Comparison of ENCODE assay signal across 20 mouse cellular contexts in genomic region chr11:59635251-59635795, GRCm38 (mm10). TPM values are rescaled to one million over a fixed set of nuclear protein-coding genes. Genes with fewer than 3 reads are reported as not detected.
A peak's percentile ranks its signal among the peaks of the same experiment; 100 is the strongest.
DNase-seq lines count a peak whose midpoint lies in the region; ATAC-seq and TF ChIP-seq lines count a peak whose summit lies in the region.
"Had no signal": no experiment of that assay in that cellular context is flagged by ENCODE, and none has a peak within 500 bp of the region (broad histone marks: within the 10 kb centered on the region; RNA-seq: fewer than 3 reads in every experiment).

No protein-coding gene starts in this region.

- H3K9me3 ChIP-seq in lung, embryonic 15.5 days = no peaks in the 10 kb centered on the region
- no peaks in the 10 kb centered on the region for H3K9me3 ChIP-seq in limb, embryonic 15.5 days

- no peak overlapping the region for H3K4me2 ChIP-seq in lung, embryonic 15.5 days
- no peak overlapping the region for H3K4me2 ChIP-seq in limb, embryonic 15.5 days

- TF ChIP-seq CTCF in gastrocnemius, adult 2 months (IDR thresholded peaks at IDR 0.05) = no peak

- intact Hi-C loops in gastrocnemius, adult 2 months (cut with DNase I) = no loop called here

- H3K27ac ChIP-seq in gastrocnemius, adult 2 months = peak overlapping the region; percentile 28; the same call in 1 of the 2 replicates
- H3K27ac ChIP-seq in lung, embryonic 15.5 days = peak overlapping the region; percentile 30; the same call in 1 of the 2 replicates
- H3K27ac ChIP-seq in limb, embryonic 15.5 days = peak overlapping the region; percentile 67; the same call in 1 of the 2 replicates
- H3K27ac ChIP-seq: kidney, postnatal 0 days; liver, embryonic 14.5 days had no signal

- H3K4me3 ChIP-seq in gastrocnemius, adult 2 months = no peak overlapping the region
- no peak overlapping the region for H3K4me3 ChIP-seq in lung, embryonic 15.5 days
- H3K4me3 ChIP-seq in limb, embryonic 15.5 days = no peak overlapping the region

- H3K9ac ChIP-seq in lung, embryonic 15.5 days = no peak overlapping the region
- no peak overlapping the region for H3K9ac ChIP-seq in limb, embryonic 15.5 days
- H3K9ac ChIP-seq: liver, embryonic 14.5 days had no signal

- 45% methylated on average over 9 of the region's 9 CpGs for WGBS in lung, embryonic 15.5 days
- WGBS in limb, embryonic 15.5 days = 44% methylated on average over 9 of the region's 9 CpGs

- no peak for DNase-seq in gastrocnemius, adult 2 months
- no peak for DNase-seq in gastrocnemius, postnatal 10 days
- DNase-seq in lung, postnatal 14 days = no peak
- DNase-seq in urinary bladder, postnatal 36 days (ENCODE audit: low spot score in 2 of 2) = peak; percentile 44 to 51
- no peak for DNase-seq in left cerebral cortex, adult 11 months (ENCODE audit: low spot score)
- DNase-seq in layer of hippocampus, adult 9-11 months = no peak

- H3K36me3 ChIP-seq in lung, embryonic 15.5 days = no peaks in the 10 kb centered on the region
- no peaks in the 10 kb centered on the region for H3K36me3 ChIP-seq in limb, embryonic 15.5 days

- ATAC-seq in lung, embryonic 15.5 days (ENCODE audit: borderline replicate concordance, extremely low read depth, low FRiP score, low TSS enrichment) = no peak
- peak; percentile 52; the same call in 1 of the 2 replicates for ATAC-seq in limb, embryonic 15.5 days (ENCODE audit: insufficient number of reproducible peaks, low FRiP score, low TSS enrichment, low read depth)
- ATAC-seq: forebrain, embryonic 16.5 days had no signal

- no peaks in the 10 kb centered on the region for H3K27me3 ChIP-seq in lung, embryonic 15.5 days
- no peaks in the 10 kb centered on the region for H3K27me3 ChIP-seq in limb, embryonic 15.5 days

- peaks cover 58% of the 10 kb centered on the region for H3K4me1 ChIP-seq in lung, embryonic 15.5 days
- peaks cover 21% of the 10 kb centered on the region for H3K4me1 ChIP-seq in limb, embryonic 15.5 days

RNA-seq across cellular contexts. Expression of gene Mprip, which starts 25.8 kb away (rescaled TPM):
- 10 to 100 TPM; 75.6 to 87.2 TPM for total RNA-seq in gastrocnemius, adult 2 months (2021)
- 100 to 1,000 TPM; 139 to 166 TPM for total RNA-seq in gastrocnemius, postnatal 10 days (2021)
- 109 and 111 TPM in 2 replicates for polyA plus RNA-seq in lung, embryonic 15.5 days (2015; fragmentation: Nextera tagmentation; extraction: Ambion mirVana)
- 55.4 and 56.7 TPM in 2 replicates for polyA plus RNA-seq in limb, embryonic 15.5 days (2015; fragmentation: Nextera tagmentation; extraction: Ambion mirVana)

RNA-seq across cellular contexts. Expression of gene Olfr223, which starts 42.2 kb away (rescaled TPM):
- not detected for total RNA-seq in gastrocnemius, adult 2 months (2021)
- not detected for total RNA-seq in gastrocnemius, postnatal 10 days (2021)
- not detected in 2 replicates for polyA plus RNA-seq in lung, embryonic 15.5 days (2015; fragmentation: Nextera tagmentation; extraction: Ambion mirVana)
- not detected in 2 replicates for polyA plus RNA-seq in limb, embryonic 15.5 days (2015; fragmentation: Nextera tagmentation; extraction: Ambion mirVana)
- total RNA-seq: adrenal gland, postnatal 10 days; heart, postnatal 14 days; layer of hippocampus, adult 8-10 months; left cerebral cortex, postnatal 14 days; megakaryocyte-erythroid progenitor cell, adult 5-6 weeks had no signal
- polyA plus RNA-seq: embryonic facial prominence, embryonic 11.5 days; forebrain, embryonic 16.5 days; gonadal fat pad, adult 2 months; kidney, postnatal 0 days; liver, embryonic 14.5 days; neural tube, embryonic 14.5 days; spleen, adult 2 months had no signal

RNA-seq across cellular contexts. Expression of gene Olfr222, which starts 59.3 kb away (rescaled TPM):
- not detected for total RNA-seq in gastrocnemius, adult 2 months (2021)
- not detected for total RNA-seq in gastrocnemius, postnatal 10 days (2021)
- not detected in 2 replicates for polyA plus RNA-seq in lung, embryonic 15.5 days (2015; fragmentation: Nextera tagmentation; extraction: Ambion mirVana)
- not detected in 2 replicates for polyA plus RNA-seq in limb, embryonic 15.5 days (2015; fragmentation: Nextera tagmentation; extraction: Ambion mirVana)
- total RNA-seq: adrenal gland, postnatal 10 days; heart, postnatal 14 days; layer of hippocampus, adult 8-10 months; left cerebral cortex, postnatal 14 days; megakaryocyte-erythroid progenitor cell, adult 5-6 weeks had no signal
- polyA plus RNA-seq: embryonic facial prominence, embryonic 11.5 days; forebrain, embryonic 16.5 days; gonadal fat pad, adult 2 months; kidney, postnatal 0 days; liver, embryonic 14.5 days; spleen, adult 2 months had no signal

Comparison
In these comparisons a context has a peak if more than half of its experiments do, and no peak if none do; other contexts are left out.
1. DNase-seq: peak in urinary bladder, postnatal 36 days (2 of 2); none in gastrocnemius, adult 2 months (single experiment), gastrocnemius, postnatal 10 days (single experiment), lung, postnatal 14 days (single experiment), left cerebral cortex, adult 11 months (single experiment) and layer of hippocampus, adult 9-11 months (single experiment).
2. Peak in every context shown above with its lines, with median percentiles within 50 percentile points of each other: H3K27ac ChIP-seq.